Mouse (Mus musculus): ENCODE measurements at regions not wholly inside any gene's neighbourhood (a gene's known extent, or its start where the extent isn't known, plus 50 kb on each side); places are given as distances from the start of the nearest gene placed in this dataset.

- TF ChIP-seq CTCF (IDR thresholded peaks at IDR 0.05; ENCODE audit: low read depth), result no peak
- TF ChIP-seq EP300 (optimal IDR thresholded peaks at IDR 0.05), result no peak
Measured at GRCm38 (mm10) chr15:59201386-59201785, 312.3 kb downstream of the Gm49356 start.
